Mouse (Mus musculus) hindbrain, postnatal 0 days (tissue): ENCODE data around the gene Fbxo6. TPM values are rescaled to one million over a fixed set of nuclear protein-coding genes. Genes with fewer than 3 reads are reported as not detected.

Experiments used
- ATAC-seq: fragments of 200-750 bp; cut with Nextera tagmentation; 2 replicates; pipeline ENCODE4 v1.8.0; 2017; ENCODE audit warnings: mild to moderate bottlenecking, moderate TSS enrichment, moderate library complexity
- DNase-seq: peaks from one replicate; pipeline ENCODE4 v3.0.0-alpha.2; 2015; ENCODE audit warnings: low spot score
- H3K27ac ChIP-seq: fragments of 300-500 bp; sonication (generic); 2 replicates; pipeline ENCODE4 v1.5.1; 2014; ENCODE audit warnings: mild to moderate bottlenecking
- H3K27me3 ChIP-seq: fragments of 300-500 bp; sonication (generic); 2 replicates; pipeline ENCODE4 v1.6.1; 2014; ENCODE audit warnings: low read length, mixed read lengths; ENCODE audit not compliant: insufficient read depth
- H3K36me3 ChIP-seq: fragments of 300-500 bp; sonication (generic); 2 replicates; pipeline ENCODE4 v1.6.1; 2014; ENCODE audit warnings: low read length, mixed read lengths; ENCODE audit not compliant: insufficient read depth
- H3K4me1 ChIP-seq: fragments of 300-500 bp; sonication (generic); 2 replicates; pipeline ENCODE4 v1.6.1; 2014; ENCODE audit warnings: antibody characterized with exemption, low read length, mixed read lengths; ENCODE audit not compliant: insufficient read depth
- H3K4me2 ChIP-seq: fragments of 300-500 bp; sonication (generic); 2 replicates; pipeline ENCODE4 v1.6.1; 2014; ENCODE audit warnings: low read depth, mild to moderate bottlenecking, low read length, moderate library complexity, mixed read lengths
- H3K4me3 ChIP-seq: fragments of 300-500 bp; sonication (generic); 2 replicates; pipeline ENCODE4 v1.5.1; 2014; ENCODE audit warnings: low read length
- H3K9ac ChIP-seq: fragments of 300-500 bp; sonication (generic); replicated peaks from 2 replicates; pipeline ENCODE4 v1.6.1; 2014; ENCODE audit warnings: mild to moderate bottlenecking, low read length, moderate library complexity, mixed read lengths
- H3K9me3 ChIP-seq: fragments of 300-500 bp; sonication (generic); 2 replicates; pipeline ENCODE4 v1.6.1; 2016; ENCODE audit warnings: low read length, mixed read lengths
- CTCF ChIP-seq: IDR thresholded peaks from 2 replicates; pipeline ENCODE4 v1.5.1; 2016; ENCODE audit warnings: antibody characterized with exemption, control low read depth, low read depth
- WGBS: fragments of 180-500 bp; shearing (Covaris S2); extraction: QIAGEN DNeasy Blood & Tissue Kit; methylation state at CpG from one replicate; pipeline ENCODE4 v1.1.7; 2014; 5-methylcytosine and 5-hydroxymethylcytosine counted together
- microRNA-seq, 2 experiments: library from miRNA; unstranded; fragments of <30 nt; microRNA quantifications; one replicate each; pipeline ENCODE4; 2016
- polyA plus RNA-seq: library from polyadenylated mRNA; unstranded; fragments of >200 nt; fragmentation: Nextera tagmentation; extraction: Ambion mirVana; gene quantifications from 2 replicates; pipeline ENCODE4 v1.2.1, GENCODE M21; 2015
- total RNA-seq: library from RNA; depleted of rRNA; stranded (reverse); fragments of >200 nt; gene quantifications from 2 replicates; pipeline ENCODE4 v1.2.3, GENCODE M21; 2014; rRNA removed

Fbxo6 gene
- total and polyA plus RNA-seq, 2 experiments from 2014 or later = 24.0 to 36.3 TPM

DNA sequence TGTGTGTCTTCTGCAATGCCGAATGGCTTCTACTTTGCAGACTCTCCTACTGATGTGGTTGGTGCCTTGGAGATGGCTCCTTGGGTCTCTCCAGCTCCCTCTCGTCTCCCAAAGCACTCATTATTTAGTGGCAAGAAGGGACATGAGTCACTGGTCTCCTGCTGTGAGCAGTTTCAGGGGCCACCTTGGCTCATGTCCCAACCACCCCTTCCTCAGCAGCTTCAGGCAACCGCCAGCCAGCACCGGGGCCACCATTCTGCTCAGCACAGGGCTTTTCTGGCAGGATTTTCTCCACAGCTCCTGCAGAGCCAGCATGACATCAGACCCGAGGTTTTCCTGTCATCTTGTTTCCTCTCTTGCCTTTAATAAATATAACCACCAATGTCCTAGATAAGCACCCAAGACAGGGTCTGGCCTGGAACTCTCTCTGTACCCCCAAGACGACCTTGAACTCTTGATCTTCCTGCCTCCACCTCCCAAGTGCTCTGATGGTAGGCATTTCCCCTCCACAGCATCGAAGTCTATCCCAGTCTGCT, 43.3 kb downstream of the Fbxo6 start:
- DNase-seq (no peak), ATAC-seq (no peak)
- H3K4me1 ChIP-seq = peaks cover 15% of the 10 kb centered on the region; the same call in 1 of the 2 replicates
- H3K27me3 ChIP-seq = no peaks in the 10 kb centered on the region
- peak overlapping the region; percentile 48; the same call in 1 of the 2 replicates for H3K27ac ChIP-seq
- H3K9me3 ChIP-seq = no peaks in the 10 kb centered on the region
- H3K4me2 ChIP-seq = no peak overlapping the region
- H3K36me3 ChIP-seq = no peaks in the 10 kb centered on the region
- no peak overlapping the region for H3K4me3 ChIP-seq
- no peak for TF ChIP-seq CTCF
- 43% methylated on average over 7 of the region's 7 CpGs for WGBS
- no peak overlapping the region for H3K9ac ChIP-seq

DNA sequence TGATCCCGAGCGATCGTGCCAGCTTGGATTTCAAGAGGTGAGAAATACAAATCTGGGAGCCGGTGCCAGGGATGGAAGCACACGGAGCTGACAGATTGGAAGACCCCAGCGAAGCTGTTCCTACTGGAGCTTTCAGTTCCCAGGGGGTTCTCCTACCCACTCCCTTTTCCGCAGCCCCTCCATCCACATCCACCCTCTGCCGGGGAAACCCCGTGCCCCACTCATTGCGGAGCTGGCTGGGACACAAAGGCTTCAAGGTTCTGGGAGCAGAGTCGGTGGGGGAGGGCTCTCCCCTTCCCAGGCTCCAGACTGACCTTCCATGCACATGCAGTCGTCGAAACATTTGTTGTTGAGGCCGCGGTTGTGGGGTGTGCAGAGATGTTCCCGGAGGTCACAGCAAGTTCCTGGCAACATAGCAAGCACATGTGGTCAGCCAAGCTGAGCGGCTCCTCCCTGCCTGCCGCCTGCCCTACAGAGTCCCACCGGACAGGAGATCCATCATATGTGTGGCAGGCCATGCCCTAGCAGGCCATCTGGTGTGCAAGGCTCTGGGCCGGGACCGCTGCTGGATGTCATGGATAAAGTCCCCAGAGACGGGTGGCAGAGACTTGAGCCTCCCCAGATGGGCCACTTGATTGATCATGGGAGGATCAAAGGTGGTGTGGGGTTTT, 44.2 kb downstream of the Fbxo6 start:
- DNase-seq (peak; percentile 66), ATAC-seq (peak; percentile 69)
- Histone ChIP-seq H3K27ac (peak overlapping the region; percentile 48), H3K36me3 (no peaks in the 10 kb centered on the region), H3K4me3 (no peak overlapping the region), H3K4me1 (peaks cover 15% of the 10 kb centered on the region; the same call in 1 of the 2 replicates), H3K9me3 (no peaks in the 10 kb centered on the region), H3K27me3 (no peaks in the 10 kb centered on the region), H3K4me2 (0 out of 2 replicates have a peak overlapping the region, but pooled peaks have one; percentile 3), H3K9ac (no peak overlapping the region; the same call in 1 of the 2 replicates)
- 24% methylated on average over 22 of the region's 22 CpGs for WGBS
- no peak for TF ChIP-seq CTCF

GRCm38 (mm10) chr4:148104146-148104545, 47.8 kb downstream of the Fbxo6 start:
- peaks cover 15% of the 10 kb centered on the region; the same call in 1 of the 2 replicates for H3K4me1 ChIP-seq
- WGBS = 96% methylated on average over 3 of the region's 3 CpGs
- ATAC-seq (no peak), DNase-seq (no peak)
- H3K4me3 ChIP-seq = no peak overlapping the region
- H3K4me2 ChIP-seq = no peak overlapping the region
- no peak overlapping the region for H3K9ac ChIP-seq
- H3K9me3 ChIP-seq = no peaks in the 10 kb centered on the region
- no peak for TF ChIP-seq CTCF
- H3K27me3 ChIP-seq = no peaks in the 10 kb centered on the region
- H3K36me3 ChIP-seq = no peaks in the 10 kb centered on the region
- no peak overlapping the region for H3K27ac ChIP-seq

GRCm38 (mm10) chr4:148101801-148102527, 50.0 kb downstream of the Fbxo6 start:
- peak overlapping the region; percentile 74 for H3K27ac ChIP-seq
- H3K4me1 ChIP-seq = no peaks in the 10 kb centered on the region
- H3K9ac ChIP-seq = 0 out of 2 replicates have a peak overlapping the region, but pooled peaks have one; percentile 15
- no peaks in the 10 kb centered on the region for H3K36me3 ChIP-seq
- WGBS = 17% methylated on average over 29 of the region's 29 CpGs
- H3K4me3 ChIP-seq = peak overlapping the region; percentile 20
- H3K4me2 ChIP-seq = peak overlapping the region; percentile 50
- DNase-seq (peak; percentile 86), ATAC-seq (peak; percentile 92)
- TF ChIP-seq CTCF = peak; percentile 80
- no peaks in the 10 kb centered on the region for H3K9me3 ChIP-seq
- H3K27me3 ChIP-seq = no peaks in the 10 kb centered on the region

DNA sequence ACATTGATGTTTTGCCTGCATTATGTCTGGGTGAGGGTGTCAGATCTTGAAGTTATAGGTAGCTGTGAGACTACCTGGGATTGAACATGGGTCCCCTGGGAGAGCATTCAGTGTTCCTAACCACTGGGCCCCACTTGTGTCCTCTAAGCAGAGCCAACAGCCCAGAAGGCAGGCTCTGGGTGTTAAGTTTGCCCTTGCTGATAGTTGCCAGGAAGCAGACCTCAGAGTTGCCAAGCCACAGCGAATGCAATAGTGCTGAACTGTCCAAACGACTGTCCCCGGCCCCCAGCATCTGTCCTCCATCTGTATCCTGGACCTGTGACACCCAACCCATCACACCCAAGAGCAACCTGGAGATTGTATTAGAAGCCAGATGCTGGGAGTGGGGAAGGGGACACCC, 53.3 kb downstream of the Fbxo6 start:
- DNase-seq (no peak), ATAC-seq (no peak)
- Histone ChIP-seq H3K9me3 (no peaks in the 10 kb centered on the region), H3K36me3 (no peaks in the 10 kb centered on the region), H3K4me2 (no peak overlapping the region), H3K9ac (no peak overlapping the region), H3K27me3 (no peaks in the 10 kb centered on the region), H3K4me3 (no peak overlapping the region), H3K27ac (no peak overlapping the region), H3K4me1 (no peaks in the 10 kb centered on the region)
- TF ChIP-seq CTCF = no peak
- 66% methylated on average over 3 of the region's 3 CpGs for WGBS

- no peaks in the 10 kb centered on the region for H3K9me3 ChIP-seq
- H3K36me3 ChIP-seq = no peaks in the 10 kb centered on the region
- 95% methylated on average over 2 of the region's 2 CpGs for WGBS
- no peak overlapping the region for H3K4me3 ChIP-seq
- H3K27ac ChIP-seq = peak overlapping the region; percentile 2; the same call in 1 of the 2 replicates
- no peaks in the 10 kb centered on the region for H3K4me1 ChIP-seq
- DNase-seq (no peak), ATAC-seq (no peak; the same call in 1 of the 2 replicates)
- H3K27me3 ChIP-seq = no peaks in the 10 kb centered on the region
- no peak overlapping the region for H3K9ac ChIP-seq
- TF ChIP-seq CTCF = no peak
- no peak overlapping the region for H3K4me2 ChIP-seq
These were observed 54.0 kb downstream of the Fbxo6 start for GRCm38 (mm10) chr4:148097936-148098335.

Small RNAs within 50 kb of the gene (microRNA-seq; reads per million reads assigned to microRNA genes)
- gene Mir7022 = 0 to 0.36 reads per million in 2 experiments

Other genes with a start within 250 kb of the Fbxo6 start
- gene Mfn2, start 247.4 kb downstream of the Fbxo6 start, total RNA-seq = 86.1 and 88.6 TPM in 2 replicates
- gene Mfn2, start 247.4 kb downstream of the Fbxo6 start, polyA plus RNA-seq = 84.9 and 86.8 TPM in 2 replicates
- gene Plod1, start 215.4 kb downstream of the Fbxo6 start, total RNA-seq = 30.0 and 46.2 TPM in 2 replicates
- 22.6 and 22.8 TPM in 2 replicates for gene Plod1, start 215.4 kb downstream of the Fbxo6 start, polyA plus RNA-seq
- 62.9 and 70.9 TPM in 2 replicates for gene 2510039O18Rik, start 211.2 kb downstream of the Fbxo6 start, total RNA-seq
- 10.3 and 11.0 TPM in 2 replicates for gene 2510039O18Rik, start 211.2 kb downstream of the Fbxo6 start, polyA plus RNA-seq
- 1.3 TPM in 1 of 2 replicates, not detected in the other for gene Nppb, start 166.4 kb downstream of the Fbxo6 start, total RNA-seq
- gene Nppb, start 166.4 kb downstream of the Fbxo6 start, polyA plus RNA-seq = 0.19 and 0.72 TPM in 2 replicates
- 0.58 and 1.8 TPM in 2 replicates for gene Nppa, start 151.4 kb downstream of the Fbxo6 start, total RNA-seq
- gene Nppa, start 151.4 kb downstream of the Fbxo6 start, polyA plus RNA-seq = 2.0 and 2.6 TPM in 2 replicates
- 58.6 and 60.7 TPM in 2 replicates for gene Clcn6, start 113.3 kb downstream of the Fbxo6 start, total RNA-seq
- 22.0 and 24.4 TPM in 2 replicates for gene Clcn6, start 113.3 kb downstream of the Fbxo6 start, polyA plus RNA-seq
- 46.0 and 52.4 TPM in 2 replicates for gene Mthfr, start 113.1 kb downstream of the Fbxo6 start, total RNA-seq
- 9.3 and 10.6 TPM in 2 replicates for gene Mthfr, start 113.1 kb downstream of the Fbxo6 start, polyA plus RNA-seq
- 6.2 and 7.6 TPM in 2 replicates for gene Agtrap, start 64.1 kb downstream of the Fbxo6 start, total RNA-seq
- 9.9 and 10.4 TPM in 2 replicates for gene Agtrap, start 64.1 kb downstream of the Fbxo6 start, polyA plus RNA-seq
- 39.9 and 56.5 TPM in 2 replicates for gene Mad2l2, start 21.8 kb downstream of the Fbxo6 start, total RNA-seq
- 99.7 and 102 TPM in 2 replicates for gene Mad2l2, start 21.8 kb downstream of the Fbxo6 start, polyA plus RNA-seq
- 42.3 and 44.9 TPM in 2 replicates for gene Draxin, start 21.4 kb downstream of the Fbxo6 start, total RNA-seq
- 7.2 TPM in 2 replicates for gene Draxin, start 21.4 kb downstream of the Fbxo6 start, polyA plus RNA-seq
- gene Fbxo44, start 8.3 kb upstream of the Fbxo6 start, total RNA-seq = 199 and 200 TPM in 2 replicates
- gene Fbxo44, start 8.3 kb upstream of the Fbxo6 start, polyA plus RNA-seq = 118 and 122 TPM in 2 replicates
- 25.5 and 39.8 TPM in 2 replicates for gene Fbxo2, start 8.5 kb upstream of the Fbxo6 start, total RNA-seq
- 45.6 and 49.9 TPM in 2 replicates for gene Fbxo2, start 8.5 kb upstream of the Fbxo6 start, polyA plus RNA-seq
- 31.6 and 53.0 TPM in 2 replicates for gene Disp3, start 135.8 kb upstream of the Fbxo6 start, total RNA-seq
- 7.7 and 8.4 TPM in 2 replicates for gene Disp3, start 135.8 kb upstream of the Fbxo6 start, polyA plus RNA-seq